Mouse (Mus musculus) megakaryocyte progenitor cell, adult 5-6 weeks (primary cell): ENCODE results near the gene Efs. TPM values are rescaled to one million over a fixed set of nuclear protein-coding genes. Genes with fewer than 3 reads are reported as not detected.
A peak's percentile ranks its signal among the peaks of the same experiment; 100 is the strongest.

Experiments used
- ATAC-seq: replicated peaks from 2 replicates; pipeline ENCODE4 v1.8.0; 2016; ENCODE audit warnings: mild to moderate bottlenecking, moderate TSS enrichment, inconsistent platforms; ENCODE audit not compliant: poor library complexity
- total RNA-seq, 2 experiments: library from RNA; stranded (forward) in 1 of 2; stranded (reverse) in 1 of 2; fragments of 157-497, 149-512 nt in 1 of 2; fragments of 200-1000 nt in 1 of 2; gene quantifications; 2 replicates each; pipeline versions ENCODE4 v1.2.3 to v1.2.4; 2015 to 2017

Efs gene
- total RNA-seq, 2 experiments from 2014 or later, result not detected

DNA sequence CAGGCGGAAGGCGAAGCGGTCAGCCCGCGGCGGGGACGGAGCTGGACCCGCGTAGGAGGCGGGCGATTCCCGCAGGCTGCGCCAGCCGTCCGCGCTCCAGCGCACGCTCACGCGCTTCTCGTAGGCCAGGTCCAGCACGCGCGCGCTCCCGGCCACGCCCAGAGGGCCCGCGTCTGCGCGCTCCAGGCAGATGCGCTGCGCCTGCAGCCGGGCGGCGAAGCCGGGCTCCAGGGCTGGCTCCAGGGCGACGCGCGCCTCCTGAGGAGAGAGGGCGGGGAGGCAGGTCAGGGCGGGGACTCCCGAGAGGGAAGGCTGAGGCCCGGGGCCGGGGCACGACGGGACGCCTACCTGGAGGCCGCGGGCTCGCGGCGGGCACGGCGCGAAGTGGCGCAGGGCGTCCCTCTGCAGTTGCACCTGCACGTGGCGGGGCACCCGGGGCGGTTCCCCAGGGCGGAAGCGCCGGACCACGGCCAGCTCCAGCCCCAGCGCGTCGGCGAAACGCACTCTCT, 49.3 kb downstream of the Efs start:
- peak; percentile 81 for ATAC-seq

GRCm38 (mm10) chr14:54875844-54876538, 49.9 kb downstream of the Efs start:
- ATAC-seq, result peak; percentile 21; the same call in 1 of the 2 replicates

DNA sequence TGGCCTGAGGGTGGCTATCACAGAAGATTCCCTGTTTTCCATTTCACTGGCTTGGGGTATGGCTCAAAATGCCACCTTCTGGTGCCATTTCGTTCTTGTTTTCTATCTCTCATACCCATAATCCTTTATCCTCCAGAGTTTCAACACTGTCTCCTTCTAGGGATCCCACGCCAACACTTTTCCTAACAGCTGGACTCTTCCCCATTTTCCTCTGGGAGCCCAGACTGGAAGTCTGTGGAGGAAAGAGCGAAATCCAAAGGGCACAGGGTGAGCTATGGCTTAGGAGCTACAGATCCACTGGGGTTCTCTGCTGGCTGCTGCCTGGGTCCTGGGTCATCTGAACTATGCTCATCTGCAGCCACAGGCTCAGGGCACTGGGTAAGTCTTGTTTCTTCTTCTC, 51.8 kb downstream of the Efs start:
- ATAC-seq, result no peak

DNA sequence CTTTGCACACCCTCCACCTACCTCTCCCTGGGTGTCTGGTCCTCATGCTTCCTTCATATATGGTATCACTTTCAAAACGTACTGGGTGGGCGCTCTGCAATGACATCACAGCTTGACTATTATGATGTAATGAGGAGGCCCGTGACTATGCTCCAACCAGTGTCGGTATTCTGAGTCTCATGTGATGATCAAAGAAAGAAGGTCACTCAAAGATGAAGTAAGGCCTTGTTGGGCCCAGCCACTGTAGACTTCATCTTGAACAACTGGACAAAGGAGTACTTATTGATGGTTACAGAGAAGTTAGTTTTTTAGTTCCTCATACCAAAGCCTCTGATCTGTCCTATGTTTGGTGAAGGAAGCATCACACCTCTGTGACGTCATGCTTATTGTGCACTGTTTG, 55.1 kb downstream of the Efs start, which contains the start of gene Homez:
Gene Homez (minus strand): TSS at position 101 of the 400 bp plus-strand sequence.
- ATAC-seq, result no peak

GRCm38 (mm10) chr14:54868026-54868425, 57.9 kb downstream of the Efs start:
- ATAC-seq, result no peak

GRCm38 (mm10) chr14:54866936-54867335, 59.0 kb downstream of the Efs start:
- no peak for ATAC-seq

Other genes with a start within 250 kb of the Efs start
- 75.7 and 80.2 TPM in 2 replicates for gene 1700123O20Rik, start 239.9 kb downstream of the Efs start, total RNA-seq (2015)
- gene 1700123O20Rik, start 239.9 kb downstream of the Efs start, total RNA-seq (2017), result 47.3 and 52.3 TPM in 2 replicates
- 170 and 177 TPM in 2 replicates for gene Acin1, start 239.2 kb downstream of the Efs start, total RNA-seq (2015)
- gene Acin1, start 239.2 kb downstream of the Efs start, total RNA-seq (2017), result 223 and 235 TPM in 2 replicates
- 0.12 TPM in 1 of 2 replicates, not detected in the other for gene Gm29776, start 227.3 kb downstream of the Efs start, total RNA-seq (2015)
- not detected in 2 replicates for gene Gm29776, start 227.3 kb downstream of the Efs start, total RNA-seq (2017)
- gene Cebpe, start 214.0 kb downstream of the Efs start, total RNA-seq (2015), result 24.2 and 33.5 TPM in 2 replicates
- 52.6 and 82.0 TPM in 2 replicates for gene Cebpe, start 214.0 kb downstream of the Efs start, total RNA-seq (2017)
- 4.7 and 7.7 TPM in 2 replicates for gene Slc7a8, start 144.2 kb downstream of the Efs start, total RNA-seq (2015)
- 1.4 and 2.0 TPM in 2 replicates for gene Slc7a8, start 144.2 kb downstream of the Efs start, total RNA-seq (2017)
- gene Rnf212b, start 112.0 kb downstream of the Efs start, total RNA-seq (2015), result not detected in 2 replicates
- gene Rnf212b, start 112.0 kb downstream of the Efs start, total RNA-seq (2017), result not detected in 2 replicates
- 9.6 and 20.5 TPM in 2 replicates for gene Homez, start 55.2 kb downstream of the Efs start, total RNA-seq (2015)
- 10.0 and 15.0 TPM in 2 replicates for gene Homez, start 55.2 kb downstream of the Efs start, total RNA-seq (2017)
- gene Ppp1r3e, start 48.6 kb downstream of the Efs start, total RNA-seq (2015), result 19.0 and 26.3 TPM in 2 replicates
- 2.8 and 5.0 TPM in 2 replicates for gene Ppp1r3e, start 48.6 kb downstream of the Efs start, total RNA-seq (2017)
- 3.5 and 4.0 TPM in 2 replicates for gene Bcl2l2, start 42.7 kb downstream of the Efs start, total RNA-seq (2015)
- 7.2 and 9.5 TPM in 2 replicates for gene Bcl2l2, start 42.7 kb downstream of the Efs start, total RNA-seq (2017)
- not detected in 2 replicates for gene Gm20521, start 42.7 kb downstream of the Efs start, total RNA-seq (2015)
- 0.30 and 1.5 TPM in 2 replicates for gene Gm20521, start 42.7 kb downstream of the Efs start, total RNA-seq (2017)
- gene Pabpn1, start 33.6 kb downstream of the Efs start, total RNA-seq (2015), result 103 and 113 TPM in 2 replicates
- 320 and 416 TPM in 2 replicates for gene Pabpn1, start 33.6 kb downstream of the Efs start, total RNA-seq (2017)
- gene Slc22a17, start 13.0 kb downstream of the Efs start, total RNA-seq (2015), result 1.3 and 3.0 TPM in 2 replicates
- gene Slc22a17, start 13.0 kb downstream of the Efs start, total RNA-seq (2017), result 1.3 and 1.4 TPM in 2 replicates
- gene Il25, start 6.6 kb upstream of the Efs start, total RNA-seq (2015), result not detected in 2 replicates
- gene Il25, start 6.6 kb upstream of the Efs start, total RNA-seq (2017), result not detected in 2 replicates
- gene Cmtm5, start 10.1 kb upstream of the Efs start, total RNA-seq (2015), result not detected in 2 replicates
- not detected in 2 replicates for gene Cmtm5, start 10.1 kb upstream of the Efs start, total RNA-seq (2017)
- gene Myh6, start 40.8 kb upstream of the Efs start, total RNA-seq (2015), result not detected in 2 replicates
- gene Myh6, start 40.8 kb upstream of the Efs start, total RNA-seq (2017), result not detected in 2 replicates
- not detected in 2 replicates for gene Gm17428, start 50.8 kb upstream of the Efs start, total RNA-seq (2015)
- gene Gm17428, start 50.8 kb upstream of the Efs start, total RNA-seq (2017), result not detected in 2 replicates
- not detected in 2 replicates for gene Myh7, start 68.5 kb upstream of the Efs start, total RNA-seq (2015)
- not detected in 2 replicates for gene Myh7, start 68.5 kb upstream of the Efs start, total RNA-seq (2017)
- gene Ngdn, start 89.3 kb upstream of the Efs start, total RNA-seq (2015), result 57.0 and 72.1 TPM in 2 replicates
- 58.4 and 63.3 TPM in 2 replicates for gene Ngdn, start 89.3 kb upstream of the Efs start, total RNA-seq (2017)
- 2.5 and 3.1 TPM in 2 replicates for gene Zfhx2, start 166.2 kb upstream of the Efs start, total RNA-seq (2015)
- gene Zfhx2, start 166.2 kb upstream of the Efs start, total RNA-seq (2017), result 0.75 and 1.1 TPM in 2 replicates
- 7.3 and 7.7 TPM in 2 replicates for gene Thtpa, start 168.7 kb upstream of the Efs start, total RNA-seq (2015)
- 10.9 and 11.5 TPM in 2 replicates for gene Thtpa, start 168.7 kb upstream of the Efs start, total RNA-seq (2017)
- 31.3 and 52.7 TPM in 2 replicates for gene Ap1g2, start 180.5 kb upstream of the Efs start, total RNA-seq (2015)
- 17.4 and 18.3 TPM in 2 replicates for gene Ap1g2, start 180.5 kb upstream of the Efs start, total RNA-seq (2017)
- gene Jph4, start 190.8 kb upstream of the Efs start, total RNA-seq (2015), result not detected in 2 replicates
- gene Jph4, start 190.8 kb upstream of the Efs start, total RNA-seq (2017), result not detected in 2 replicates